Mouse (Mus musculus) ES-Bruce4 (cell line): ENCODE data around the gene Trmt112. TPM values are rescaled to one million over a fixed set of nuclear protein-coding genes. Genes with fewer than 3 reads are reported as not detected.
A peak's percentile ranks its signal among the peaks of the same experiment; 100 is the strongest.

Source experiments
- H3K27ac ChIP-seq: 2 replicates; pipeline ENCODE4 v1.5.1; 2012; ENCODE audit warnings: low read length, inconsistent platforms; ENCODE audit not compliant: insufficient read depth
- H3K27me3 ChIP-seq: 2 replicates; pipeline ENCODE4 v1.6.1; 2012; ENCODE audit warnings: mild to moderate bottlenecking, low read length, inconsistent platforms; ENCODE audit not compliant: control insufficient read depth, poor library complexity, insufficient read depth, severe bottlenecking
- H3K36me3 ChIP-seq: 2 replicates; pipeline ENCODE4 v1.6.1; 2012; ENCODE audit warnings: inconsistent platforms, mild to moderate bottlenecking, low read length, moderate library complexity; ENCODE audit not compliant: control insufficient read depth, poor library complexity, insufficient read depth, severe bottlenecking
- H3K4me1 ChIP-seq: one replicate; pipeline ENCODE4 v1.8.1; 2011; ENCODE audit warnings: low read length; ENCODE audit not compliant: control insufficient read depth, insufficient read depth
- H3K4me3 ChIP-seq: 2 replicates; pipeline ENCODE4 v1.5.1; 2011; ENCODE audit warnings: low read depth, mild to moderate bottlenecking, low read length
- H3K9ac ChIP-seq: 2 replicates; pipeline ENCODE4 v1.6.1; 2012; ENCODE audit warnings: low read depth, mild to moderate bottlenecking, inconsistent platforms; ENCODE audit not compliant: poor library complexity, severe bottlenecking
- H3K9me3 ChIP-seq: replicated peaks from 2 replicates; pipeline ENCODE4 v1.6.1; 2012; ENCODE audit warnings: mild to moderate bottlenecking, low read length, inconsistent platforms; ENCODE audit not compliant: control insufficient read depth, poor library complexity, insufficient read depth, severe bottlenecking
- CTCF ChIP-seq: IDR thresholded peaks from one replicate; pipeline ENCODE4 v1.8.1; 2011; ENCODE audit warnings: low read depth, low read length
- EP300 ChIP-seq: IDR thresholded peaks from 2 replicates; pipeline ENCODE4 v1.6.1; 2011; ENCODE audit warnings: low read depth, low read length; ENCODE audit not compliant: insufficient read depth
- POLR2A ChIP-seq: IDR thresholded peaks from one replicate; pipeline ENCODE4 v1.8.1; 2011; ENCODE audit warnings: low read length; ENCODE audit not compliant: insufficient read depth
- polyA plus RNA-seq: library from polyadenylated mRNA; stranded (reverse); fragments of >200 nt; gene quantifications from 2 replicates; pipeline ENCODE4 v1.2.4, GENCODE M21; 2011; ENCODE audit warnings: low read depth; ENCODE audit not compliant: missing spikeins, insufficient read depth, insufficient read length

Gene Trmt112
- polyA plus RNA-seq, 1 experiment: 112 TPM

- no peaks in the 10 kb centered on the region for H3K36me3 ChIP-seq
- no peaks in the 10 kb centered on the region for H3K27me3 ChIP-seq
- peaks cover 3% of the 10 kb centered on the region for H3K4me1 ChIP-seq
- no peak overlapping the region for H3K9ac ChIP-seq
- no peak overlapping the region for H3K4me3 ChIP-seq
- no peak for TF ChIP-seq POLR2A
- no peak for TF ChIP-seq CTCF
- no peak for TF ChIP-seq EP300
- H3K9me3 ChIP-seq: no peaks in the 10 kb centered on the region
- no peak overlapping the region for H3K27ac ChIP-seq
Observed at GRCm38 (mm10) chr19:6949951-6950350, 40.5 kb downstream of the Trmt112 start.

- Histone ChIP-seq H3K9ac (peak overlapping the region; percentile 75), H3K36me3 (no peaks in the 10 kb centered on the region), H3K27me3 (no peaks in the 10 kb centered on the region), H3K4me3 (peak overlapping the region; percentile 85), H3K9me3 (no peaks in the 10 kb centered on the region), H3K27ac (peak overlapping the region; percentile 90), H3K4me1 (peaks cover 3% of the 10 kb centered on the region)
- no peak for TF ChIP-seq EP300
- no peak for TF ChIP-seq CTCF
- peak; percentile 79 for TF ChIP-seq POLR2A
Observed at GRCm38 (mm10) chr19:6950613-6951153, 41.2 kb downstream of the Trmt112 start.

DNA sequence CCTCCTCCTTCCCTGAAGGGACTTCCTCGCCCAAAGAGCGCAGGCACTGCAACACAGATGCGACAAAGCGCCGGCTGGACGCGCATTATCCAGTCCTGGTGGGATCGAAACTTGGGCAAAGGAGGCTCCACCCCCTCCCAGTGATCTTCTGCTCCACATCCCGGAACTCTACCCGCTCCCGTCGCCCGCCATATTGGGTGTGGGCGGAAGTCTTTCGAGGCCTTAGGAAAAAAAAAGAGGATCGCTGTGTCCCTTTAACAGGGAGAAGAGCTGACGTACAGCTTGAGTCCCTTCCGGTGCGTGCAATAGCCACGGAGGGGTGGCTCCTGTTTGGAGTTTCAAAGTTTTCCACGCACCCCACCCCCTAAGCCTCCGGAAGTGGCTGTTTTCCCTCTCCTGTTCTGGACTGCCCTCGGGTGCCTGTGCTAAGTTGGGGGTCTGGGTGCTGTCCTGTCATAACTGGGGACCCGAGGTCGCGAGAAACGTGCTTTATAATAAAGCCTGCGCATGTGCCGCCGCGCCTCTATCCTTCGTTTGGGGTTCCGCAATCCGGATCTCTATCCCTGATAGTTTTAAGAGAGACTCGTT, 42.0 kb downstream of the Trmt112 start:
- Histone ChIP-seq H3K36me3 (no peaks in the 10 kb centered on the region), H3K27me3 (no peaks in the 10 kb centered on the region), H3K4me3 (peak overlapping the region; percentile 85), H3K4me1 (peaks cover 3% of the 10 kb centered on the region), H3K9ac (peak overlapping the region; percentile 75), H3K27ac (peak overlapping the region; percentile 90), H3K9me3 (no peaks in the 10 kb centered on the region)
- TF ChIP-seq EP300 (no peak), POLR2A (peak; percentile 49)

GRCm38 (mm10) chr19:6951994-6952711, 42.7 kb downstream of the Trmt112 start:
- peaks cover 3% of the 10 kb centered on the region for H3K4me1 ChIP-seq
- H3K36me3 ChIP-seq: no peaks in the 10 kb centered on the region
- no peak for TF ChIP-seq EP300
- TF ChIP-seq CTCF: no peak
- TF ChIP-seq POLR2A: no peak
- peak overlapping the region; percentile 85 for H3K4me3 ChIP-seq
- peak overlapping the region; percentile 75 for H3K9ac ChIP-seq
- no peaks in the 10 kb centered on the region for H3K9me3 ChIP-seq
- H3K27ac ChIP-seq: peak overlapping the region; percentile 72
- no peaks in the 10 kb centered on the region for H3K27me3 ChIP-seq

DNA sequence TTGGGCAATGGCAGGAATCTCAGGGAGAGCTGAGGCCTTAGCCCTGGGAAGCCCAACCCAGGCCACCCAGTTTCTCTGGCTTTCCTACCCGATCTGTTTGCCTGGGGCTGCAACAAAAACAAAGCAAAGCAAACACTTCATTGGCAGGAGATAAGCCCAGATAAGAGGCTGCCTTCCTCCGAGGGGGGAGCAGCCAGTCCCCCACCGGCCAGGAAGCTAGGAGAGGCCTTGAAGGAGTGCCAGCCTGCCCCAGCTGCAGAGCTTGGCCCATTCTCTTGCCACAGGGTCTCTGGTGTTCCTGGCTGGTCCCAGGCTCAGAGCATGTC, 43.2 kb downstream of the Trmt112 start:
- Histone ChIP-seq H3K36me3 (no peaks in the 10 kb centered on the region), H3K27ac (peak overlapping the region; percentile 72; the same call in 1 of the 2 replicates), H3K4me1 (peaks cover 3% of the 10 kb centered on the region), H3K27me3 (no peaks in the 10 kb centered on the region), H3K4me3 (no peak overlapping the region), H3K9me3 (no peaks in the 10 kb centered on the region), H3K9ac (peak overlapping the region; percentile 75; the same call in 1 of the 2 replicates)
- TF ChIP-seq EP300 (no peak), CTCF (no peak), POLR2A (no peak)

GRCm38 (mm10) chr19:6954046-6954445, 44.5 kb downstream of the Trmt112 start:
- TF ChIP-seq EP300: no peak
- no peak for TF ChIP-seq POLR2A
- TF ChIP-seq CTCF: peak; percentile 44
- Histone ChIP-seq H3K4me1 (no peaks in the 10 kb centered on the region), H3K9ac (no peak overlapping the region), H3K27ac (no peak overlapping the region), H3K36me3 (peaks cover 2% of the 10 kb centered on the region; the same call in 1 of the 2 replicates), H3K4me3 (no peak overlapping the region), H3K9me3 (no peaks in the 10 kb centered on the region), H3K27me3 (no peaks in the 10 kb centered on the region)
